Mouse (Mus musculus) heart, postnatal 0 days (tissue): ENCODE measurements around the gene Wfdc15a. TPM values are rescaled to one million over a fixed set of nuclear protein-coding genes. Genes with fewer than 3 reads are reported as not detected.

ENCODE experiments used
- ATAC-seq: fragments of 200-750 bp; cut with Nextera tagmentation; 2 replicates; pipeline ENCODE4 v1.8.0; 2017; ENCODE audit warnings: low read depth, moderate number of reproducible peaks, moderate library complexity; ENCODE audit not compliant: insufficient read depth
- DNase-seq: peaks from one replicate; pipeline ENCODE4 v3.0.0-alpha.2; 2016; ENCODE audit warnings: low spot score
- H3K27ac ChIP-seq: fragments of 300-500 bp; sonication (generic); 2 replicates; pipeline ENCODE4 v1.5.1; 2014; ENCODE audit warnings: low read depth, mild to moderate bottlenecking
- H3K27me3 ChIP-seq: fragments of 300-500 bp; sonication (generic); 2 replicates; pipeline ENCODE4 v1.6.1; 2014; ENCODE audit warnings: low read length, mixed read lengths; ENCODE audit not compliant: control insufficient read depth, insufficient read depth
- H3K36me3 ChIP-seq: fragments of 300-500 bp; sonication (generic); replicated peaks from 2 replicates; pipeline ENCODE4 v1.6.1; 2014; ENCODE audit warnings: low read length, mixed read lengths; ENCODE audit not compliant: control insufficient read depth, insufficient read depth
- H3K4me1 ChIP-seq: fragments of 300-500 bp; sonication (generic); 2 replicates; pipeline ENCODE4 v1.6.1; 2014; ENCODE audit warnings: antibody characterized with exemption; ENCODE audit not compliant: control insufficient read depth, insufficient read depth
- H3K4me2 ChIP-seq: fragments of 300-500 bp; sonication (generic); 2 replicates; pipeline ENCODE4 v1.6.1; 2014; ENCODE audit warnings: low read depth, mild to moderate bottlenecking, low read length, moderate library complexity
- H3K4me3 ChIP-seq: fragments of 300-500 bp; sonication (generic); 2 replicates; pipeline ENCODE4 v1.5.1; 2014; ENCODE audit warnings: low read depth, low read length
- H3K9ac ChIP-seq: fragments of 300-500 bp; sonication (generic); replicated peaks from 2 replicates; pipeline ENCODE4 v1.6.1; 2014; ENCODE audit warnings: low read depth, low read length, mixed read lengths
- H3K9me3 ChIP-seq: fragments of 300-500 bp; sonication (generic); replicated peaks from 2 replicates; pipeline ENCODE4 v1.6.1; 2016; ENCODE audit warnings: low read length; ENCODE audit not compliant: control insufficient read depth
- CTCF ChIP-seq: IDR thresholded peaks from 2 replicates; pipeline ENCODE4 v1.5.1; 2016; ENCODE audit warnings: antibody characterized with exemption, control low read depth, low read depth
- EP300 ChIP-seq: IDR thresholded peaks from 2 replicates; pipeline ENCODE4 v1.6.1; 2016; ENCODE audit warnings: antibody characterized with exemption, low read depth
- WGBS: fragments of 180-500 bp; shearing (Covaris S2); extraction: QIAGEN DNeasy Blood & Tissue Kit; methylation state at CpG from one replicate; pipeline ENCODE4 v1.1.7; 2014; 5-methylcytosine and 5-hydroxymethylcytosine counted together
- polyA plus RNA-seq: library from polyadenylated mRNA; unstranded; fragments of >200 nt; fragmentation: Nextera tagmentation; extraction: Ambion mirVana; gene quantifications from 2 replicates; pipeline ENCODE4 v1.2.1, GENCODE M21; 2015
- total RNA-seq: library from RNA; depleted of rRNA; stranded (reverse); fragments of >200 nt; gene quantifications from 2 replicates; pipeline ENCODE4 v1.2.3, GENCODE M21; 2014; ENCODE audit warnings: low replicate concordance

Gene Wfdc15a
- total and polyA plus RNA-seq, 2 experiments from 2014 or later, result not detected

DNA sequence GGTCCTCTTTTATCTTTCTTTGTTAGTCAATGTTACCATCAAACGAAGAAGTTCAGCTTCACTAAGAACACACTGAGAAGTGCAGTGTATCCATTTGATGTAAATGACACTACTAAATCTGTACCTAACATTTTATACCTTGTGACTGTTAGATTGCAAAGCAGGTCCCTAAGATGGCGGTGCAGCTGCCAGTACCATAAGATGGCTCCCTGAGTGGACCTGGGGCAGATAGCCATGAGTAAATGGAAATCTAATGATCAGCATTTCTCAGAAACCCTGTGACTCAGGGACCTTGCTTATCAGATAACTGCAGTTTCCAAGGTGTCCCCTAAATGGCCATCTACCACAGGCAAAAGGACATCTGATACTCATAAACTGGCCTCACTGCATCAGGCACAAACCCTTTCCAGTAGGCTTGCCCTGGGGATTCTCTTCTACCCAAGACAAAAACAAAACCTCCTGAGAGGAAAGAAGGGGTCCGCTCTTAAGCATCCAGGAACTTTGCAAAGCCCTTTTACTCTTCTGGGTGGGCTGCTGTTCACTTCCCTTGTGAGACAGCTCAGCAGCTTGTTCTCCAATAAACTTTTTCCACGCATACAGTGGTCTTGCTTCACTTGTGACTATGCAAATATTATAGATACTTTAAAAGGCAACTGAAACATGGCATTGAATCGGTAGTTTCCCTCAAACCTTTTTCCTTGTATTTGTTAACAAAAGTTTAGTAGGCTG, 3.8 kb downstream of the Wfdc15a start:
- Histone ChIP-seq H3K27ac (no peak overlapping the region), H3K4me3 (no peak overlapping the region), H3K4me2 (no peak overlapping the region), H3K4me1 (no peaks in the 10 kb centered on the region), H3K27me3 (0 out of 2 replicates have a peak, but pooled peaks cover 4% of the 10 kb centered on the region), H3K36me3 (no peaks in the 10 kb centered on the region), H3K9ac (no peak overlapping the region), H3K9me3 (no peaks in the 10 kb centered on the region)
- WGBS, result 83% methylated on average over 5 of the region's 5 CpGs
- DNase-seq, result no peak
- ATAC-seq, result no peak
- TF ChIP-seq CTCF (no peak), EP300 (no peak)

DNA sequence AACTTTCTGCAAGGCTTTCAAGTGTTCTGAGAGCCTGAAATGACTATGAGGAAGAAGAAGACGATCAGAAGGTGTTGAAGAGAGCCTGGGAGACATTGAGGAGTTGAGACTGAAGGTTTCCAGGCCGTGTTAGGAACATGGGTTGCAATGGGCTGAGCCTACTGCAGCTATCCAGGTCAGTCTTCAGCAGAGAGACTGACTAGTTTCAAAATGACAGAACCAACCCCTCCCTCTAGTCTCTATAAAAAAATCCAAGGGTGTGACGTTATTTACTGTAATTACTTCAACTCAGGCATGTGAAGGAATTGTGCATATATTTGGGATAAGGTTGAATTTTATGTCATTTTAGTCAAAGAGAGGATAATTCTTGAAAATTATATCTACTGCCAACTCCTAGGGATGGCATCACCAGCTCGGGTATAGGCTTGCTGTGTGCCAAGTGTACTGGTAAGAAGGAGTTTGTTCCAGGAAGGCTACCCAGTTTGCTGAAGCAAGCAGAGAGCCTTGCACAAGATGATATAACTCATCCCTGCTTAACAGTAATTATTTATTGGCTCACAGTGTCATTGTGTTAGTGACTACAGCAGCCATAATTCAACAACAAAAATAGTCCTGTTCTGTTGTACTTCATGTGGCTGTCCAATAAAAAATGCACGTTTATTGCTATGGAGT, 4.8 kb downstream of the Wfdc15a start:
- no peak overlapping the region for H3K9ac ChIP-seq
- H3K9me3 ChIP-seq, result no peaks in the 10 kb centered on the region
- no peak overlapping the region for H3K4me2 ChIP-seq
- 57% methylated on average over 5 of the region's 5 CpGs for WGBS
- DNase-seq, result no peak
- H3K4me1 ChIP-seq, result no peaks in the 10 kb centered on the region
- no peaks in the 10 kb centered on the region for H3K36me3 ChIP-seq
- TF ChIP-seq CTCF (no peak), EP300 (no peak)
- H3K27me3 ChIP-seq, result 0 out of 2 replicates have a peak, but pooled peaks cover 4% of the 10 kb centered on the region
- H3K4me3 ChIP-seq, result no peak overlapping the region
- ATAC-seq, result no peak
- H3K27ac ChIP-seq, result no peak overlapping the region

DNA sequence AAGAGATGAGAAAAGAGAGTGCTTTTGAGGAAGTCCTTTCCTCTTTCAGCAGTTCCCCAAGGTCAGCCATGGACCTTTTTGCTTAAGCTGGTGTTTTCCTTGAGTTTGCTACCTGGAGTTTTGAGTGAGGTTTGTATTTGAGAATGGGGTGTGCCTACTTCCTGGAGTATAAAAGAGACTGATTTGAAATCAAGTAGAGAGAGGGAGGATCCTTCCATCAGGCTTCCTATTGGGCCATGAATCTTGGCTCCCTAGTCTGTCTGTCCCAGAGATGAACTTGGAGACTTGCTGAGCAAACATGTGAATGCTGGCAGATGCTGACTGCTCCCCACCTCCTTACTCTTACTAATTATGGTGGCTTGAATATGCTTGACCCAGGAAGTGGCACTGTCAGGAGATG, 7.7 kb downstream of the Wfdc15a start:
- no peaks in the 10 kb centered on the region for H3K9me3 ChIP-seq
- ATAC-seq, result no peak
- no peak for TF ChIP-seq EP300
- TF ChIP-seq CTCF, result no peak
- H3K4me2 ChIP-seq, result no peak overlapping the region
- H3K36me3 ChIP-seq, result no peaks in the 10 kb centered on the region
- no peaks in the 10 kb centered on the region for H3K4me1 ChIP-seq
- H3K4me3 ChIP-seq, result no peak overlapping the region
- H3K27ac ChIP-seq, result no peak overlapping the region
- no peak overlapping the region for H3K9ac ChIP-seq
- H3K27me3 ChIP-seq, result peaks cover 4% of the 10 kb centered on the region; the same call in 1 of the 2 replicates
- no peak for DNase-seq

DNA sequence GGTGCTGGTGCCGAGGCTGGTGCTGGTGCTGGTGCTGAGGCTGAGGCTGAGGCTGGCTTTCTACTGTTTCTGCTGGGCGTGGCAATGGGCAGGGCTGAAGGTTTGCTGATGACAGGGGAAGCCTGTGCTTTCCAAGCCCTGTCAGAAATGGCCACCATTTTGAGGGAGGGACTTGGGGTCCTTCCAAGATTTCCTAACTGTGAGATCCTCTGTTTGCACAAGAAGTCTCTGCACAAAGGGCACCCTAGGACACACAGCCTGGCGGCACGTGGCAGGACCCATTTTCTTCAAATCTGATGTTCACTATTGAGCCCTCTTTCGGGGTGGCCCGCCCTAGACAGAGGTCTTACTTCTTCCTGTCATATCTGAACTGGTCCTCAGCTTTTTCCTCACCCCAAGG, 9.4 kb downstream of the Wfdc15a start, which contains the start of gene Wfdc12:
Gene Wfdc12 (minus strand): TSS at position 33 of the 400 bp plus-strand sequence.
- no peak for DNase-seq
- Histone ChIP-seq H3K4me1 (no peaks in the 10 kb centered on the region), H3K9ac (no peak within 1 kb of the TSS), H3K4me3 (no peak within 1 kb of the TSS), H3K9me3 (no peaks in the 10 kb centered on the region), H3K36me3 (no peaks in the 10 kb centered on the region), H3K27ac (no peak within 1 kb of the TSS), H3K4me2 (no peak within 1 kb of the TSS), H3K27me3 (peaks cover 4% of the 10 kb centered on the region; the same call in 1 of the 2 replicates)
- ATAC-seq, result no peak
- no peak for TF ChIP-seq CTCF
- no peak for TF ChIP-seq EP300
- WGBS, result 76% methylated on average over 6 of the region's 6 CpGs

DNA sequence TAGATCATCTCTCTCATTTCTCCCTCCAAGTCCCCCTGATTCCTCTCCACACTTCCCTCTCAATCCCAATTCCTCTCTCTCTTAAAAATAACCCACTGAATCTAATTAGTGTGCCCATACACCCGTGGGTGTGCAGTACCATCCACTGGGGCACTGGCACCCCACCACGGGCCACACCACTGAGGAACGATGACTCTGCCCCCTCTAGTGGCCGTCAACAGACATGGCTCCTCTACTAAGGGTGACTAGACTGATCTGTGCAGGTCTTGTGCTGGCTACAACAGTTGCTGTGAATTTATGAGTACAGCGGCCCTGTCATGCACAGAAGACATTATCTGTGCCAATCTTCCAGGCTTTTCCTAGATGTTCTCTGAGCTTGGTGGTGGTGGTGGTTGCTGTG, 11.2 kb downstream of the Wfdc15a start:
- no peak for TF ChIP-seq EP300
- peak; percentile 43 for TF ChIP-seq CTCF
- ATAC-seq, result no peak

More for the DNA sequence above, 11.2 kb downstream of the Wfdc15a start:
- no peak overlapping the region for H3K4me3 ChIP-seq
- no peak overlapping the region for H3K27ac ChIP-seq
- H3K4me2 ChIP-seq, result no peak overlapping the region
- H3K36me3 ChIP-seq, result no peaks in the 10 kb centered on the region
- DNase-seq, result no peak
- no peaks in the 10 kb centered on the region for H3K9me3 ChIP-seq
- H3K27me3 ChIP-seq, result peaks cover 4% of the 10 kb centered on the region; the same call in 1 of the 2 replicates
- 31% methylated on average over 5 of the region's 5 CpGs for WGBS
- no peak overlapping the region for H3K9ac ChIP-seq
- H3K4me1 ChIP-seq, result no peaks in the 10 kb centered on the region
